Mouse (Mus musculus) brain, adult 2 months (tissue): Measurements from ENCODE around the gene Mdm1.
A peak's percentile ranks its signal among the peaks of the same experiment; 100 is the strongest.

Source experiments
- DNase-seq: peaks from one replicate; pipeline ENCODE4 v3.0.0; 2011; ENCODE audit warnings: low read depth, low spot score

Gene Mdm1

DNA sequence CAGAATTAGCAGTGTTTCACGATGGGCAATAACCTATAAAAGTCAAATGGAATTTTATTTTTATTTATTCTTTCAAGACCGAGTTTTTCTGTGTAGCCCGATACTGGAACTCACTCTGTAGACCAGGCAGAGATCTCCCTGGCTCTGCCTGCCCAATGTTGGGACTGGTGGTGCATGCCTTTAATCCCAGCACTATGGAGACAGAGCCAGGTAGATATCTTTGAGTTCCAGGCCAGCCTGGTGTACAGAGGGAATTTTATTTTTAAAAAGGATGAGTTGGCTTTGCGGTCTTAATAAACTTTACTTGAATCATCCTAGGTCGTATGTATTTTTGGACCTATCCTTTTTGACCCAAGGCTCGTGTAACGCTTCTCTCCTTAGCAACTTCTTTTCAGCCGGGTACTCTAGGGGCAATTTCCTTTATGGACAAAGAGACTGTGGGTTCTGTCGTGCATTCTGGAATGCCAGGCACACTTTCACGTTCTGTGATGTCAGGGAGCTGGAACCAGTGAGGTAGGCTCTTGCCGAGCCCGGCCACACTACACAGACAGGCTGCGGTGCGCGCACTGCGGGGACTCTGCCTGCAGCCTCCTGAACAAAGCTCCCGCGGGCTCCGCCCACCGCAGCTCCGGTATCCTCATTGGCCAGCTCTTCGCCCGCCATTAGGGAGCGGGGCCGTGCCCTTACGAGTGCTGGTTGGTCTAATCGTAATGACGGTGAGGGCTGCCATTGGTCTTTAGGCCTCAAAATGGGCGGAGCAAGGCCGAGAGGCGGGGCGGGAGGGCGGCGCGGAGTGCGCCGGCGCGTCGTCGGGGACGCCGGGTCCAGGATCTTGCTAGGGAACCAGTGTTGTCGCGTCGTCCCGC, at the start of gene Mdm1:
Mdm1 (plus strand) TSS at position 794 of the 866 bp plus-strand sequence.
- peak; percentile 99 for DNase-seq

DNA sequence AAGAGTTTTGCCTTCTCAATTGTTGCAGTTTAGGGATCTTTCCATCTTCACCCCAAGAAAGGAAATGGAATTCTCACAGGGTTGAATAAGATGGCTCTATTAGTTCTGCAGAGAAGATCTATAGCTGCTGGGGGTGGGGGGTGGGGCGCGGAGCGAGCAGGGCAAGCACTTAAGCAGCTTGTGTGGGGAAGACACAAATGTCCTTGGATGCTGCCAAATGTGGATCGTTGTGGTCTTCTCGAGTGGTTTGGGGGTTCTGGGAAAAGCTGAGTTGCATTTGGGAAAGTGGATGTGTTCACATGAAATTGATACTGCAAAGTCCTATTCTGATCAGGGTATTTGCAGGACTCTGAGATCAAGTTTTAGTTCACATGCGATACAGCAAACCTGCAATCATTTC, 48.9 kb upstream of the Mdm1 start:
- no peak for DNase-seq

GRCm38 (mm10) chr10:118093728-118094127, 47.9 kb upstream of the Mdm1 start:
- DNase-seq: no peak

DNA sequence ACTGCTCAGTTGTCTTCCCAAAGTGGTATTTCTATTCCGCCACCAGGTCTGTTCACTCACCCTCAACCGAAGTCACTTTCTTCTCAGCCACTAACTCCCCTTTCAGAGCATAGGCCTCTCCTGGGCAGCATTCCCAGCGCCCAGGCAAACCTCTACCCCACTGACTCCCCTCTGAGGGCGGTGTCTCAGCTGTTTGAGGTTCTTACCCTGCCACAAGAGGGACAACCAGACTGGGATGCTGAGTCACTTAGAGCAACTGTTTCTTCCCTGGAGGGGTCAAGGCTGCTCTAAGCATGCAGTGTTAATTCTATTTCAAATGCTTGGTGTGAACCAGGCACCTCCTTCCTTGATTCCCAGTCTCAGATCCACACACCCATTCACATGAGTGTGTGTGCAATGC, 46.8 kb upstream of the Mdm1 start:
- DNase-seq: no peak

DNA sequence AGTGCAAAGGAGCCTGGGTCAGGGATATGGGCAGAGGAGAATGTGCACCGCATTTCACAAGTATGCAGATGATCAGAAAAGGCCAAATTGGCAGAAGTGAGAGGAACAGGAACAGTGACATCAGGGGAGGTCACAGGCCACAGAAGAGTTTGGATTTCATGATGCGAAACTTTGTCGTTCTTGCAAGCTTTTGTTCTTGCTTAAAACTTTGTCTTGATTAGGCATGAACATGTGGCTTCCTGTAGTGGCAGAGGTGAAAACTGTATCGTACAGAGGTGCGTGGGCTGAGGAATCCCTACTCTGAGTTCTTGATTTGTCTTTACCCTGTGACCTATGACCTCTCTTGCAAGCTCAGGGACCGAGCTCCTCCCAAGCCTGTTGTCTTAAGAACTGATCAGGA, 45.4 kb upstream of the Mdm1 start:
- DNase-seq: no peak

DNA sequence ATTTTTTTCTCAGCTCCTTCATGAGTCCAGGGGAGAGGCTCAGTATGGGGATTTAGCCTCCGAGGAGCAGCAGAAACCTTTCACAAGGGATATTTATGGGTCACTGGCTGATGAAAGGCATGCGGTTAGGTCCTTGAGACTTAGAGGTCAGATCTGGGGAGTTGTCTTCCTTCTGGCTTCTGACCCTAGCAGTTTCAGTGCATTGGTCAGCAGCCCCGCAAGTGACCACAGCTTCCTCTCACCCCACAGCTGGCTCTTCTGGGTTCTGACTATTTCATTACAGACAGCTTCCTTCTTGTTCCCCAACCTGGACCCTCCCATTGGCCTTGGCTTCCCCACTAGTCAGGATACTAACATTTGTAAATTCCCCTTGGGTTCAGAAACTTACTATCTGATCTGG, 43.7 kb upstream of the Mdm1 start:
- DNase-seq: no peak

DNA sequence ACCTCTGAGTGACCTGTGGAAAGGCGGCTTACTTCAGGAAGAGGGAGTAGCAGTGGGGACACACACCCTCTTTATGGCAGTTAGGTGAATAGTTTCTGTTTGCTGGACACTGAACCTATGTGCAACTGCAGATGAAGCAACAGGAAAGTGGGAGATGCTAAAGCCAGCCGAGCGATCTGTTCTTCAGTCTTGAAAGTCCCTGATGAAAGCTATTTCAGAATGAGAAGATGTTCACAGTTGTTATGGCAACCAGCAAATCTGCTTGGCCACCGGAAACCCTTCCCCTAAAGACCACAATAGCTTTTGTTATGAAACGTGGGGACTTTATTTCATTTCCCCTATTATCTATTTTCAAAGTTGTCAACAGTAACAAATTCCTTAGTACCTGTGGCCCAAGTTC, 41.0 kb upstream of the Mdm1 start:
- no peak for DNase-seq

DNA sequence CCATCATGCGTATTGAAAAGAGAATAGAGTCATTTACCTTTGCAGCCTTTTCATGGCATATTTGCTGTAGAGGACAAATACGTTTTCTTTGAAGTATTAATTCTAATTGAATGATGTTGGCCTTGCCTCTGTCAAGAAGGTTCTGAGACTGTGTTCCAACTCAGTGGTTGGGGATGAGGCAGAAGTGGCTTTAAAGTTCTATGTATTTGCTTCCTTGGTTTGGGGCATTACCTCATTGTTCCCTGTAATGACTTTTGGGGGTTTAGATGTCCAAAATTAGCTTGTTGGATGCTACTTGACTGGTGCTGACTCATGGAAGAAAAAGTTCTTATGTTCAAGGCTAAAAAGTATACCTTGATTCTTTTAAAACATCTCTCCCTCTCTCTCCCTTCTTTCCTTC, 40.6 kb upstream of the Mdm1 start:
- DNase-seq: no peak

DNA sequence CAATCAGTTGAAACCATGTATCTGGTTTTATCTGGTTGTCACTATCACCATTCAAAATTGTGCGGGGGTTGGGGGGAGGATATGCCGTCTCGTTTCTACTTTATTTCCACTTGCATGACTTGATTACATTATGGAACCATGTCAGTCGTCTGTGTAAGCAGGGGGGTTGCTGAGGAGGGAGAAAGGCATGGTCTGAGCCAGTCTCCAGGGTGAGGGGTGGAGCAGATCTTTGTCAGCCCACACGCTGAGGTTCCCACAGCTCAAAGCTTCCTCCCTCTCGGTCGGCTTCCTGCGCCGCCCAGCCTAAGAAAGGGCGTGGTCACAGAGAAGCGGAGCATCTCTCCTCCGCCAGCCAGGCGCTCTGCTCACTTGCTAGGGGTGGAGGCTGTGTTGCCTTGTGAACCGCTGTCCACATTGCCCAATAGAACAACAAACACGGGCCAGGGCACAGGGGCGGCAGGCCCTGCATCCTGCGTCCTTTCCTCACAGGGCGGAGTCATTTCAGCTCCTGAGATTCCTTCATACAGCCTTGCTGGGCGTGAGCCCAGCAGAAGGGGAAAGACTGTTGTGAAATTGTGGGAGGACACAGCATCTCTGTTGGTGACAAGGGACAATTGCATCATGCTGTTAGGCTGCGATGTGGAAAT, 38.5 kb upstream of the Mdm1 start:
- peak; percentile 88 for DNase-seq

- DNase-seq: no peak
Measured at GRCm38 (mm10) chr10:118103906-118104305, 37.7 kb upstream of the Mdm1 start.

DNA sequence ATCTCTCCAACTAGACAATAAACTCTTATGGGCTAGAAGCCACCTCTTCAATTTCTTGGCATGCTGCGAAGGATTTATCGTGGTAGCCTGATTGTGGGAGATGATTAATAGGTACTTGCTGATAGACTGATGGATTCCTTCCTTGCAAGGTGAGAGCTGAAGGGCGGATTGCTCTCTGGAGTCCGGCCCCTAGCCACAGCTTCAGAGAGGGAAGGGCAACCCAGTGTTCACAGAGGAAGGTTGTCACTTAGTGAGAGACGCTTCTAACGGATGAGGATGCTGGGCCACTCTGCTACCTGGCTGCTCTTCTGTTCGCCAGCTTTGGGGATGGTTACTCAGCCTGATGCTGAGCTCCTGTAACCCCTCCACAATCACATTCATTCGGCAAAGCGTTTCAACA, 34.6 kb upstream of the Mdm1 start:
- DNase-seq: no peak

- DNase-seq: peak; percentile 68
Measured at GRCm38 (mm10) chr10:118110006-118110920, 31.3 kb upstream of the Mdm1 start.

GRCm38 (mm10) chr10:118110921-118111301, 30.7 kb upstream of the Mdm1 start:
- DNase-seq: no peak

DNA sequence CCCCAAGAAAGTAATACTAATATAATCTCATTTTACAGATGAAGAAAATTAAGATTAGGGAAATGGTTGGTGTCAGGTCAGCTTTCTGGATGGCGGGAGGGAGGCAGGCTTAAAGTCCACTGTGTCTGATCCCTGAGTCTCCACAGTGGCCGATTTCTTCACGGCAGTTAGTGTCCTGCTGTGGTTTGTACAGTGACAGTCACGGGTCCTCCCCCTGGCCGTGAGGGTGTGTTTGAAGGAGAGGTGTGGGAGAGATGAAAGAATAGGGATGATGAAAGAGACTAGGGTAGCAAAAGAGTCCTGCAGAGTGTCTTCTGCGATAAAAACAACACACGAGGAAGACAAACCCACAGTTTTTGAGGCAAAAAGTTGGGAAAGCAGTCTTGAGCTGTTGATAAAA, 30.0 kb upstream of the Mdm1 start:
- DNase-seq: no peak

DNA sequence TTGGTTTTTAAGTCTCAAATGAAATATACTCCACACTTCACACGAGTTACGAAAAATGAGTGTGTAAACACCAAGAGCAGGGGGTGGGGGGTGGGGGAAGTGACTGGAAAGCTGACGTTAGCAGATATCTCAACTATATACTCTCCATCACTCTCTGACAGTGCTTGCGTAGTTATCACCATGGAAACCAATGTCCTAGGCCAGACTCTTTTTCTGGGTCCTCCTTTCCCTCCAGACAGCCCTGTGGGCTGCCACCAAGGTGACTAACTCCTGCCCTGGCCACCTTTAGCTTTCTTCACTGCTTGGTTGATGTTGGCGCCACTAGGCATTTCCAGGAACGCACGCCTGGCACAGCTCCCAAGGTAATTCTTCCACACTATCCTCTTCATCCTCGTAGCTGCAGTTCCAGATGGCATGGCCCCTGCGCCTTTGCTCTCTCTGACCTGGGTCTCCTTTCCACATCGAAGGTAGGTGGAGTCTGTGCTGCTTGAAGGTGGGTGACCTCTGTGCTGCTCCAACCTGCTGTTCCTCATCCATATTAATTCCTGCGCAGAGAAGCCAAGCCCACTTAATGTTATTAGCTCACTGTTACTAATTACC, 29.2 kb upstream of the Mdm1 start:
- no peak for DNase-seq

GRCm38 (mm10) chr10:118113256-118113682, 28.3 kb upstream of the Mdm1 start:
- no peak for DNase-seq

GRCm38 (mm10) chr10:118114271-118114670, 27.3 kb upstream of the Mdm1 start:
- DNase-seq: no peak

DNA sequence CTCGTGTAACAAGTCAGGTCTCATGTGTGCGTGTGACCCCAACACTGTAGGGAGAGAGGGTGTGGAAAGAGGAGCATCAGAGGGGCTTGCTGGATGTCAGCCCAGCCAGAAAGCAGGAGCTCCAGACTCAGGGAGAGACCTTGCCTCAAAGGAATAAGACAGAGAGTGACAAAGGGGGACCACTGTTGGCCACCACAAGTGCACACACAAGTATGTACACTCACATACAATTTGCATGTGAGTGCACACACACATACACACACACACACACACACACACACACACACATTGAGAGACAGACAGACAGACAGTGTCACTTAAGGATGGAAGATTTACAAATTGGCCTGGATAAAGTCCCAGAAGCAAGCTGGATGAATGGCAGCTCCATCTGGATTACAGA, 25.2 kb upstream of the Mdm1 start:
- no peak for DNase-seq

DNA sequence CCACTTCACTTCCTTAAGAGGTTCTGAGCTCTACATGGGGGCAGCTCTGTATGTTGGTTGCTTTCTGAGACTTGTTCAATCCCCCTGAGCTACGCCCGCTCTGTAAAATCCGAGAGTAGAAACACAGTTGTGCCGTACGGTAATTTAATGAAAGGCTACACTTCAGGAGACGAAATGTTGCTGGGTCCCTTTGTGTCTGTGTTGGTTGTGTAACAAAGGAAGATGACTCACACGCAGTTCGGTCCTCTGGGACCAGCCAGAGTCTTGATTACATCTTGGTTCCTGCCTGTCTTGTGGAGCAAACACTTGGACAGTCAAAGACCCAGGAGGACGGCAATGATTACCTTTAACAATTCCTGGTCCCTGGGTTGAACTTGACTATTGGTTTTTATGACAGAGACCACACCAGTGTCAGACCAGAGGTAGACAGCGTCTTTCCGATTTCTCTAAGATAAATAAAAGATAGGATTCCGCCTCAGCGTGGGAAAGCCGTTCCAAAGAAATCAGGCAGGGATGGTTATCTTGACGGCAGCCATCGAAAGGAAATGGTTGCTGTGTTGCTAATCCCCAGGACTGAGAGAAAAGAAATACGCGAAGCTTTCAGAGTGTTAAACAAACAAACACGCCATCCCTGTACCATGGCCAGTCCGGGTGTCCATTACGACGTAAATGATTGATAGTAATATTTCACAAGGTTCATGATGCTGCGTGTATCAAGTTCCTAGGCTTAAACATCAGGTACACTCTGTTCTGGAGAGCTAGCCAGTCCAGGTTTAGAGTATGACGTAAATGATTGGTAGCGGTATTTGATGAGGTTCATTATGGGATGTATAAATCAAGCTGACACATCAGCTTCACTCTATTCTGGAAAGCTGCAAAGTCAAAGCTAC, 20.3 kb upstream of the Mdm1 start:
- peak; percentile 55 for DNase-seq

GRCm38 (mm10) chr10:118121937-118122285, 19.7 kb upstream of the Mdm1 start:
- DNase-seq: peak; percentile 58
